Comparison of ENCODE assay signal across 15 mouse cellular contexts in the genomic region with DNA sequence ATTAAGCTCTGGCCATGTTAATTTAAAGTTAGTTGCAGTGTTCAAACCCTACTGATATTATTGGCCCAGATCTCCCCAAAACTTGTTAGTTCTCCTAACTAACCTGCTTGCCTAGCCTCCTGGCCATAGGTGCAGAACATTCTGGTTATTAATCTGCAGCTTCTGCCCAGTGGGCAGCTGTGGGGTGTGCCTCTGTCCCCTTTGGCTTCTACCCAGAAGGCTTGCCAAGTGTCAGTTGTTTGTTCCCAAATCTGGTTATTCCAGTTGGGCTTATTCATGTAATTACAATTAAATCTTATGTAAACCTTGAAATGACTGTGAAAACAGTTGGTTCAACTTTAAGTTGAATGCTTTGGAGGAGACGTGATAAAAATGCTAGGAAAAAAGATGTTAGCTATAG. TPM values are rescaled to one million over a fixed set of nuclear protein-coding genes. Genes with fewer than 3 reads are reported as not detected.
DNase-seq lines count a peak whose midpoint lies in the region; ATAC-seq and TF ChIP-seq lines count a peak whose summit lies in the region.
"Had no signal": no experiment of that assay in that cellular context is flagged by ENCODE, and none has a peak within 500 bp of the region (broad histone marks: within the 10 kb centered on the region; RNA-seq: fewer than 3 reads in every experiment).

No protein-coding gene starts in this region.

- no peaks in the 10 kb centered on the region for H3K36me3 ChIP-seq in liver, adult 2 months (ENCODE audit: control insufficient read depth, insufficient read depth, low read length)
- no peaks in the 10 kb centered on the region for H3K36me3 ChIP-seq in stomach, embryonic 15.5 days
- H3K36me3 ChIP-seq: heart, embryonic 15.5 days; midbrain, embryonic 15.5 days; neural tube, embryonic 12.5 days had no signal

- H3K4me3 ChIP-seq in liver, adult 2 months (ENCODE audit: insufficient read depth, low read depth, low read length), result no peak overlapping the region
- no peak overlapping the region for H3K4me3 ChIP-seq in stomach, embryonic 15.5 days (replicated peaks)
- H3K4me3 ChIP-seq: erythroblast, embryonic 14.5 days; heart, embryonic 15.5 days; limb, embryonic 10.5 days; midbrain, embryonic 15.5 days; neural tube, embryonic 12.5 days had no signal

- no peaks in the 10 kb centered on the region for H3K27me3 ChIP-seq in liver, adult 2 months (ENCODE audit: control insufficient read depth, insufficient read depth, low read length)
- H3K27me3 ChIP-seq in stomach, embryonic 15.5 days (replicated peaks), result no peaks in the 10 kb centered on the region
- H3K27me3 ChIP-seq: heart, embryonic 15.5 days; midbrain, embryonic 15.5 days; neural tube, embryonic 12.5 days had no signal

- H3K27ac ChIP-seq in liver, adult 2 months (replicated peaks; ENCODE audit: insufficient read depth, low read depth, low read length), result no peak overlapping the region
- peak overlapping the region; percentile 18; the same call in 1 of the 2 replicates for H3K27ac ChIP-seq in stomach, embryonic 15.5 days
- H3K27ac ChIP-seq: heart, embryonic 15.5 days; limb, embryonic 10.5 days; midbrain, embryonic 15.5 days; neural tube, embryonic 12.5 days had no signal

- peaks cover 38% of the 10 kb centered on the region for H3K79me2 ChIP-seq in liver, adult 2 months (ENCODE audit: control insufficient read depth, insufficient read depth, low read length)

- H3K9me3 ChIP-seq in stomach, embryonic 15.5 days, result no peaks in the 10 kb centered on the region
- H3K9me3 ChIP-seq: heart, embryonic 15.5 days; limb, embryonic 10.5 days; midbrain, embryonic 15.5 days; neural tube, embryonic 12.5 days had no signal

- no peak overlapping the region for H3K4me2 ChIP-seq in stomach, embryonic 15.5 days
- H3K4me2 ChIP-seq: heart, embryonic 15.5 days; midbrain, embryonic 15.5 days; neural tube, embryonic 12.5 days had no signal

- H3K9ac ChIP-seq in liver, adult 2 months (ENCODE audit: low read depth, low read length), result no peak overlapping the region
- no peak overlapping the region for H3K9ac ChIP-seq in stomach, embryonic 15.5 days
- H3K9ac ChIP-seq: heart, embryonic 15.5 days; liver, postnatal 0 days; midbrain, embryonic 15.5 days; neural tube, embryonic 12.5 days had no signal

- TF ChIP-seq CTCF in liver, adult 2 months (IDR thresholded peaks at IDR 0.05; ENCODE audit: low read depth, low read length), result no peak

- WGBS in liver, adult 2 months, result 57% methylated on average over 1 of the region's 1 CpGs
- 59% methylated on average over 1 of the region's 1 CpGs for WGBS in stomach, embryonic 15.5 days

- no peak for TF ChIP-seq POLR2A in liver, adult 2 months (IDR thresholded peaks at IDR 0.05; ENCODE audit: extremely low read depth, insufficient read depth, low read length)

- DNase-seq in adrenal gland, adult 2 months, result peak; percentile 22
- no peak for DNase-seq in adrenal gland, adult 18-20 months (ENCODE audit: low spot score in 2 of 2)
- DNase-seq in liver, adult 2 months (ENCODE audit: extremely low read depth, low read depth, low spot score), result peak; percentile 70
- no peak for DNase-seq in liver
- peak; percentile 56 to 58 for DNase-seq in kidney, postnatal 36 days
- DNase-seq in ovary, adult 18-20 months (ENCODE audit: low spot score), result no peak
- DNase-seq in frontal cortex, adult 2 months (ENCODE audit: extremely low spot score in 1 of 2, low spot score in 1 of 2), result no peak
- DNase-seq: liver, postnatal 0 days; right cerebral cortex, postnatal 25 days had no signal

- ATAC-seq in stomach, embryonic 15.5 days (ENCODE audit: insufficient read depth, low FRiP score, low read depth), result no peak
- ATAC-seq: liver, postnatal 0 days; midbrain, embryonic 15.5 days had no signal

- H3K4me1 ChIP-seq in liver, adult 2 months (ENCODE audit: control insufficient read depth, insufficient read depth, low read length), result peaks cover 21% of the 10 kb centered on the region
- H3K4me1 ChIP-seq in stomach, embryonic 15.5 days, result peaks cover 14% of the 10 kb centered on the region; the same call in 1 of the 2 replicates

RNA-seq across cellular contexts. Expression of a gene that starts 8.0 kb away (rescaled TPM):
- total RNA-seq in adrenal gland, adult 2 months (2021), result 10 to 100 TPM; 22.7 to 47.1 TPM
- 5.5 and 6.3 TPM in 2 replicates for polyA plus RNA-seq in adrenal gland, adult 2 months (2012; rRNA removed)
- 10 to 100 TPM; 17.7 to 51.9 TPM for total RNA-seq in adrenal gland, adult 18-20 months (2021)
- 4.0 and 5.7 TPM in 2 replicates for total RNA-seq in liver, adult 2 months (2014; rRNA removed)
- polyA plus RNA-seq in liver, adult 2 months (2012; rRNA removed), result 2.4 and 2.9 TPM in 2 replicates
- 24.4 and 24.8 TPM in 2 replicates for polyA plus RNA-seq in stomach, embryonic 15.5 days (2015; fragmentation: Nextera tagmentation; extraction: Ambion mirVana)
- polyA plus RNA-seq in frontal cortex, adult 2 months (2012; rRNA removed), result 25.2 and 27.7 TPM in 2 replicates

Comparison
In these comparisons a context has a peak if more than half of its experiments do, and no peak if none do; other contexts are left out.
1. DNase-seq: peak in adrenal gland, adult 2 months (single experiment), liver, adult 2 months (single experiment) and kidney, postnatal 36 days (2 of 2); none in adrenal gland, adult 18-20 months (0 of 2), liver (single experiment), ovary, adult 18-20 months (single experiment) and frontal cortex, adult 2 months (0 of 2).